Mouse (Mus musculus) brain, adult 10 weeks (tissue): ENCODE measurements around the gene Fgfr2. TPM values are rescaled to one million over a fixed set of nuclear protein-coding genes. Genes with fewer than 3 reads are reported as not detected.

Source experiments
- polyA plus RNA-seq: library from polyadenylated mRNA; stranded (reverse); fragments of 350-450 nt; fragmentation: Illumina TruSeq; extraction: RNeasy Lipid Tissue Mini Kit (QIAGEN cat#74804); gene quantifications from one replicate; pipeline ENCODE4 v1.2.3, GENCODE M21; 2015; ENCODE audit warnings: low read depth, low replicate concordance

Gene Fgfr2
- polyA plus RNA-seq, 1 experiment from 2014 or later: 57.4 TPM

Other genes starting within 250 kb of the Fgfr2 start
- 32.5 TPM for gene Zranb1, start 192.2 kb downstream of the Fgfr2 start, polyA plus RNA-seq
- gene Ctbp2, start 1.0 kb upstream of the Fgfr2 start, polyA plus RNA-seq: 25.6 TPM